Mouse (Mus musculus): ENCODE measurements around the gene Dst. TPM values are rescaled to one million over a fixed set of nuclear protein-coding genes. Genes with fewer than 3 reads are reported as not detected.
"Not testable (repeated sequence)": the region's sequence is repeated elsewhere in the genome, so short reads cannot be mapped to it uniquely, and the experiment has no call there.

Dst gene
- polyA plus RNA-seq, 1 experiment, result 49.7 TPM

DNA sequence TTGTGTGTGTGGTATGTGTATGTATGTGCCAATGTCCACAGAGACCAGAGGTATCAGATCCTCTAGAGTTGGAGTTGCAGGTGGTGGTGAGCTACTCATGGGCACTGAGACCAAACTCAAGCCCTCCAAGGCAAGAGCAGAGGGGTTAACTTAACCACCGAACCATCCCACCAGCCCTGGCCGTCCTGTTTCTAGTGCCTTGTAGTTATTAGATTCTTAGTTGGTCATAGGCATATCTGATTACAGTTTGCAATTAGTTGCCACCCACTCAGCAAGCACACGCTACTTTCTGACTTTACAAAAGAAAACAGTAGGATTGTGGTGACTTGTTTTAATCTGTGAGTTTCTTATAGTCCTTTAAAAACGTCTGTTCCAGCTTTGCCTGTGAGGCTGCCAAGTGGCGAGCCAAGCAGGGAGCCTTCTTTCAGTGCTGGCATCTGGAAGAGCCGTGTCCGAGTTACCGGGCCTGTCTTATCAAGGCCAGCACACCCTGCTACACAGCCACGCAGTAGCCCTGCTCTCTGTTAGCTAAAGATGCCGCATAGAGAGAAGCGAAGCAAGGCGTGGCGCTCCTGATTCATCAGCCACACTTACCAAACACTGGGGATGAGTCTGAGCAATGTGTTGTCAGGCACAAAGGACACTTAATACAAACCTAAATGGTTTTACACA is 392.4 kb downstream of the Dst start:
- H3ac ChIP-seq (ENCODE audit: control insufficient read depth, insufficient read length), result no peak overlapping the region
- peaks cover 75% of the 10 kb centered on the region for H3K36me3 ChIP-seq (ENCODE audit: control insufficient read depth, insufficient read depth)
- H3K4me2 ChIP-seq (ENCODE audit: low read depth), result no peak overlapping the region
- no peaks in the 10 kb centered on the region for H3K79me2 ChIP-seq (ENCODE audit: control insufficient read depth, insufficient read depth)
- TF ChIP-seq SRF (IDR thresholded peaks at IDR 0.05; ENCODE audit: control insufficient read depth, insufficient read length, low read depth) (no peak), TCF3 (IDR thresholded peaks at IDR 0.05; ENCODE audit: insufficient read length, low read depth) (no peak), MYOG (IDR thresholded peaks at IDR 0.05; ENCODE audit: control insufficient read depth in 1 of 3, insufficient read depth in 1 of 3, insufficient read length in 2 of 3, low read depth in 2 of 3) (no peak), MYOD1 (IDR thresholded peaks at IDR 0.05; ENCODE audit: control insufficient read depth in 1 of 3, insufficient read length in 2 of 3, low read depth in 2 of 3) (no peak), POLR2A (IDR thresholded peaks at IDR 0.05; ENCODE audit: insufficient read length, low read depth) (no peak), E2F4 (IDR thresholded peaks at IDR 0.05; ENCODE audit: insufficient read depth) (no peak), TCF12 (IDR thresholded peaks at IDR 0.05; ENCODE audit: insufficient read depth, poor library complexity, severe bottlenecking) (no peak), CEBPB (IDR thresholded peaks at IDR 0.05; ENCODE audit: insufficient read depth, poor library complexity, severe bottlenecking) (no peak), MAX (IDR thresholded peaks at IDR 0.05; ENCODE audit: low read depth) (no peak), REST (IDR thresholded peaks at IDR 0.05; ENCODE audit: insufficient read depth, insufficient read length) (no peak), POLR2AphosphoS2 (IDR thresholded peaks at IDR 0.05; ENCODE audit: insufficient read length, low read depth) (no peak), USF1 (IDR thresholded peaks at IDR 0.05; ENCODE audit: low read depth) (no peak)
- no peaks in the 10 kb centered on the region for H3K27me3 ChIP-seq (ENCODE audit: control insufficient read depth, insufficient read depth, insufficient read length)
- H3K4me3 ChIP-seq, result no peak overlapping the region

GRCm38 (mm10) chr1:34304227-34304626 is 396.2 kb downstream of the Dst start:
- TF ChIP-seq USF1 (IDR thresholded peaks at IDR 0.05; ENCODE audit: low read depth), result no peak
- TF ChIP-seq MAX (IDR thresholded peaks at IDR 0.05; ENCODE audit: low read depth), result no peak
- TF ChIP-seq POLR2AphosphoS2 (IDR thresholded peaks at IDR 0.05; ENCODE audit: insufficient read length, low read depth), result no peak
- no peak for TF ChIP-seq MYOG (IDR thresholded peaks at IDR 0.05; ENCODE audit: control insufficient read depth in 1 of 3, insufficient read depth in 1 of 3, insufficient read length in 2 of 3, low read depth in 2 of 3)
- TF ChIP-seq E2F4 (IDR thresholded peaks at IDR 0.05; ENCODE audit: insufficient read depth), result no peak
- TF ChIP-seq CEBPB (IDR thresholded peaks at IDR 0.05; ENCODE audit: insufficient read depth, poor library complexity, severe bottlenecking), result no peak
- TF ChIP-seq POLR2A (IDR thresholded peaks at IDR 0.05; ENCODE audit: insufficient read length, low read depth), result no peak
- TF ChIP-seq REST (IDR thresholded peaks at IDR 0.05; ENCODE audit: insufficient read depth, insufficient read length), result no peak
- no peak for TF ChIP-seq TCF3 (IDR thresholded peaks at IDR 0.05; ENCODE audit: insufficient read length, low read depth)
- TF ChIP-seq MYOD1 (IDR thresholded peaks at IDR 0.05; ENCODE audit: control insufficient read depth in 1 of 3, insufficient read length in 2 of 3, low read depth in 2 of 3), result no peak
- H3K36me3 ChIP-seq (ENCODE audit: control insufficient read depth, insufficient read depth), result peaks cover 60% of the 10 kb centered on the region

DNA sequence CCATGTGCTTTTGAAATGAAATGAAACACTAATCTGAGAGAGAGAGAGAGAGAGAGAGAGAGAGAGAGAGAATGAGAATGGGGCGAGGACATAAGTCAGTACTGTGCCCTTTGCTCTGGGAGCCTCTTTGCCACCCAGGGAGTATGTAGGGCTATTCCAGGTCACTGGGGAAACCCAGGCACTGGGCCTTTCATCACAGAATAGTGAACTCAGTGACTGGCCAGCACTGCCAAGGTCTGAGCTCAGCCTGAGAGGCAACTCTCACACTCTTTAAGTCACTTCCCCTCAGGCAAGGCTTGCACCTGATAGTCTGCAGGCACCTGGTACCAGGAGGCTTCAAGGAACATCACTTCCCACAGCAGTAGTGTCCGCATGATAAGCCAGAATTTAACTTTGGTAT is 398.7 kb downstream of the Dst start:
- no peak overlapping the region for H3ac ChIP-seq (ENCODE audit: control insufficient read depth, insufficient read length)
- H3K4me2 ChIP-seq (ENCODE audit: low read depth), result no peak overlapping the region
- no peaks in the 10 kb centered on the region for H3K27me3 ChIP-seq (ENCODE audit: control insufficient read depth, insufficient read depth, insufficient read length)
- H3K79me2 ChIP-seq (ENCODE audit: control insufficient read depth, insufficient read depth), result no peaks in the 10 kb centered on the region
- H3K36me3 ChIP-seq (ENCODE audit: control insufficient read depth, insufficient read depth), result peaks cover 37% of the 10 kb centered on the region
- no peak for TF ChIP-seq SRF (IDR thresholded peaks at IDR 0.05; ENCODE audit: control insufficient read depth, insufficient read length, low read depth)
- TF ChIP-seq REST (IDR thresholded peaks at IDR 0.05; ENCODE audit: insufficient read depth, insufficient read length), result no peak
- TF ChIP-seq E2F4 (IDR thresholded peaks at IDR 0.05; ENCODE audit: insufficient read depth), result no peak
- TF ChIP-seq MYOG (IDR thresholded peaks at IDR 0.05; ENCODE audit: control insufficient read depth in 1 of 3, insufficient read depth in 1 of 3, insufficient read length in 2 of 3, low read depth in 2 of 3), result no peak
- TF ChIP-seq MAX (IDR thresholded peaks at IDR 0.05; ENCODE audit: low read depth), result no peak
- H3K4me3 ChIP-seq, result no peak overlapping the region

More at GRCm38 (mm10) chr1:34304227-34304626, 396.2 kb downstream of the Dst start:
- Histone ChIP-seq H3ac (ENCODE audit: control insufficient read depth, insufficient read length) (no peak overlapping the region), H3K4me2 (ENCODE audit: low read depth) (no peak overlapping the region), H3K27me3 (ENCODE audit: control insufficient read depth, insufficient read depth, insufficient read length) (no peaks in the 10 kb centered on the region), H3K4me3 (no peak overlapping the region), H3K79me2 (ENCODE audit: control insufficient read depth, insufficient read depth) (no peaks in the 10 kb centered on the region)

DNA sequence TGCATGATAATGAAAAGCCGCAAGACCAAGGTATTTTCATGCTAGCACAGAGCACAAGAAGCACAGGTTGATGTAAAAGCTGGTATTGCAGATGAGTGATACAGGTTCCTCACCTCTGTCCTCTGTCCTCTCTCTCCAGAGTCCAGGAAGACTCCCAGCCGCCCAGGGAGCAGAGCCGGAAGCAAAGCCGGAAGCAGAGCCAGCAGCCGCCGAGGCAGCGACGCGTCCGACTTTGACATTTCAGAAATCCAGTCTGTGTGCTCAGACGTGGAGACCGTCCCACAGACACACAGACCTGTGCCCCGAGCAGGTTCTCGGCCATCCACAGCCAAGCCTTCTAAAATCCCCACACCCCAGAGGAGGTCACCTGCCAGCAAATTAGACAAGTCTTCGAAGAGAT is 399.2 kb downstream of the Dst start:
- Histone ChIP-seq H3K4me2 (ENCODE audit: low read depth) (no peak overlapping the region), H3ac (ENCODE audit: control insufficient read depth, insufficient read length) (no peak overlapping the region), H3K4me3 (no peak overlapping the region), H3K36me3 (ENCODE audit: control insufficient read depth, insufficient read depth) (peaks cover 33% of the 10 kb centered on the region), H3K27me3 (ENCODE audit: control insufficient read depth, insufficient read depth, insufficient read length) (no peaks in the 10 kb centered on the region), H3K79me2 (ENCODE audit: control insufficient read depth, insufficient read depth) (no peaks in the 10 kb centered on the region)
- TF ChIP-seq REST (IDR thresholded peaks at IDR 0.05; ENCODE audit: insufficient read depth, insufficient read length) (no peak), TCF12 (IDR thresholded peaks at IDR 0.05; ENCODE audit: insufficient read depth, poor library complexity, severe bottlenecking) (no peak), MYOD1 (IDR thresholded peaks at IDR 0.05; ENCODE audit: control insufficient read depth in 1 of 3, insufficient read length in 2 of 3, low read depth in 2 of 3) (no peak), POLR2A (IDR thresholded peaks at IDR 0.05; ENCODE audit: insufficient read length, low read depth) (no peak), USF1 (IDR thresholded peaks at IDR 0.05; ENCODE audit: low read depth) (no peak), E2F4 (IDR thresholded peaks at IDR 0.05; ENCODE audit: insufficient read depth) (no peak), SRF (IDR thresholded peaks at IDR 0.05; ENCODE audit: control insufficient read depth, insufficient read length, low read depth) (no peak), POLR2AphosphoS2 (IDR thresholded peaks at IDR 0.05; ENCODE audit: insufficient read length, low read depth) (no peak), CEBPB (IDR thresholded peaks at IDR 0.05; ENCODE audit: insufficient read depth, poor library complexity, severe bottlenecking) (no peak), MYOG (IDR thresholded peaks at IDR 0.05; ENCODE audit: control insufficient read depth in 1 of 3, insufficient read depth in 1 of 3, insufficient read length in 2 of 3, low read depth in 2 of 3) (no peak)

- not testable (repeated sequence) for H3ac ChIP-seq (ENCODE audit: control insufficient read depth, insufficient read length); H3K4me2 ChIP-seq (ENCODE audit: low read depth); H3K4me3 ChIP-seq; H3K27me3 ChIP-seq (ENCODE audit: control insufficient read depth, insufficient read depth, insufficient read length); H3K79me2 ChIP-seq (ENCODE audit: control insufficient read depth, insufficient read depth)
- H3K36me3 ChIP-seq (ENCODE audit: control insufficient read depth, insufficient read depth), result peaks cover 29% of the 10 kb centered on the region
Measured at GRCm38 (mm10) chr1:34308841-34309240, 400.8 kb downstream of the Dst start.

All from myocyte (in vitro differentiated cells).